Mouse (Mus musculus) brown adipose tissue, adult 24 weeks (tissue): ENCODE measurements around the gene Zbed6. TPM values are rescaled to one million over a fixed set of nuclear protein-coding genes. Genes with fewer than 3 reads are reported as not detected.
A peak's percentile ranks its signal among the peaks of the same experiment; 100 is the strongest.

Source experiments
- H3K27ac ChIP-seq: fragments of 200-500 bp; replicated peaks from 2 replicates; pipeline ENCODE4 v1.5.1; 2012; ENCODE audit warnings: low read depth, mild to moderate bottlenecking, low read length
- H3K4me1 ChIP-seq: fragments of 200-500 bp; 2 replicates; pipeline ENCODE4 v1.6.1; 2012; ENCODE audit warnings: low read length, mixed read lengths; ENCODE audit not compliant: control insufficient read depth, insufficient read depth, insufficient read length
- H3K4me3 ChIP-seq: fragments of 200-500 bp; 2 replicates; pipeline ENCODE4 v1.5.1; 2012; ENCODE audit warnings: low read depth, mild to moderate bottlenecking, low read length, moderate library complexity; ENCODE audit not compliant: insufficient read depth
- polyA plus RNA-seq: library from polyadenylated mRNA; stranded (reverse); fragments of >200 nt; gene quantifications from 2 replicates; pipeline ENCODE4 v1.2.4, GENCODE M21; 2012; ENCODE audit not compliant: missing spikeins, insufficient read depth, insufficient read length

Zbed6 gene
- polyA plus RNA-seq, 1 experiment: 1.2 TPM

- no peaks in the 10 kb centered on the region for H3K4me1 ChIP-seq
- no peak overlapping the region for H3K4me3 ChIP-seq
- H3K27ac ChIP-seq: no peak overlapping the region
These were observed 22.2 kb downstream of the Zbed6 start for GRCm38 (mm10) chr1:133638517-133638916.

- no peak overlapping the region for H3K4me3 ChIP-seq
- H3K27ac ChIP-seq: no peak overlapping the region
- no peaks in the 10 kb centered on the region for H3K4me1 ChIP-seq
These were observed 28.5 kb downstream of the Zbed6 start for GRCm38 (mm10) chr1:133632168-133632567.

DNA sequence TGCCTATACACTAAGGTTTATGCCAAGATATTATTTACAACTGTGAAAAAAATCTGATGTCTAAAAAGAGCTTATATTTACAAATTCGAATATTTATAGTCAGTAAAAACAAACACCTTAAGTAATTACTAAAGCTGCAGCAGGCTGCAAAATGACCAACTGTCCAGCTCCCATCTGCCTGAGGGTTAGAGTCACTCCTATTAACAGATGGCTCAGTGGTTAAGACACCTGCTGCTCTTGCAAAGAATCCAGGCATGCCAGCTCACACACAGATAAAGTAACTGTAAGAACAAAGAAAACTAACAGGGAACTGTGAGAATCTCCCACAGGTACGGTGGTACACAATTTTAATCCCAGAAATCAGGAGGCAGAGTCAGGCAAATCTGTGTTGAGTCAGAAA is 35.6 kb downstream of the Zbed6 start:
- Histone ChIP-seq H3K4me3 (no peak overlapping the region), H3K4me1 (no peaks in the 10 kb centered on the region), H3K27ac (no peak overlapping the region)

DNA sequence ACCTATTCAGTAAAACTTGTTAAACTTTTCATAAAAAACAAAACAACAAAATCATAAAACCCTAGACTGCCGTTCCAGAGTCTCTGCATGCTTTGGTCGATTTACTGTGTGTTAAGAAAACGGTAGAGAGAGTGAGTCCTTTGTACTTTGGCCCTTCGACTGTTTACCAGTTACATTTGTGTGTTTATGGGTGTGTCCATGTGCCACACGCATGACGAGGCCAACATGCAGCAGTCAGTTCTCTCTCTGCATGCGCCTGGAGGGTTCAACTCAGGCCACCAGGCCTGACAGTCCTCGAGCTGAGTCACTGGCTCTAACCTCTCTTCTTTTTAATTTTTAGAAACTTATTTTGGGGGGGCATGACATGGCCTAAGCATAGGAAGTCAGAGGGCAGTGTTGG is 42.4 kb downstream of the Zbed6 start:
- Histone ChIP-seq H3K4me1 (no peaks in the 10 kb centered on the region), H3K27ac (no peak overlapping the region), H3K4me3 (no peak overlapping the region)

- Histone ChIP-seq H3K4me1 (no peaks in the 10 kb centered on the region), H3K4me3 (no peak overlapping the region), H3K27ac (no peak overlapping the region)
These were observed 42.8 kb downstream of the Zbed6 start for GRCm38 (mm10) chr1:133617908-133618307.

DNA sequence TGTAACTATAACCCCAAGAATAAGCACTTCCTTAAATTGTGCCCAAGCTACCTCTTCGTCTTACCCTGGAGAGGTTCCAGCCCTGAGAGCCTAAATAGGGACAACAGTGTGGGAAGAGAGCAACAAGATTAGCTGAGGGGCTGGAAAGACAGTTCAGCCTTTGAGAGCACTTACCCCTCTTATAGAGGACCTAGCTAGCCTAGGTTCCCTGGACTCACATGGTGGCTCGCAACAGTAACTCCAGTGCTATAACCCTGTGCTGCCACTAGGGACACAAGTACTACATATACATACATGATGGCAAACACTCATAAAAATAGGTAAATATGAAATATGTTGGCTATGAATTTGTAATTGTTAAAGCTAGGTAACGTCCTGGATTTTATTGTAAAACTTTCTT is 46.9 kb downstream of the Zbed6 start:
- no peak overlapping the region for H3K27ac ChIP-seq
- no peak overlapping the region for H3K4me3 ChIP-seq
- no peaks in the 10 kb centered on the region for H3K4me1 ChIP-seq

DNA sequence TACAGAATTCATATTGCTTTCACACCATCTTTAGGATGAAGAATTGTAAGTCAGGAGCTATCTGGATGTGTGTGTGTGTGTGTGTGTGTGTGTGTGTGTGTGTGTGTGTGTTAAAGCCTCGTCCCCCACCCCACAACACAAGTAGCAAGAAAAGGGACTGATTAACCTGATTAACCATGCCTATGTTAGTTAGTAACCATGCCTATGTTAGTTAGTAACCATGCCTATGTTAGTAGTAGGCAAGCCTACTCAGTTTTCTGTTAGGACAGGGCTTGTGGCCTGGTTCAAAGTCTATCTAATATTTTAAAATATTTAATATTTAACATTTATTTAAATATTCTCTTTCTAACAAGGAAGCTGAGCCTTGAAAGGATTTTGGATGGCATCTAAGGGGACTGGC is 49.2 kb downstream of the Zbed6 start:
- Histone ChIP-seq H3K4me3 (no peak overlapping the region), H3K27ac (no peak overlapping the region), H3K4me1 (no peaks in the 10 kb centered on the region)

DNA sequence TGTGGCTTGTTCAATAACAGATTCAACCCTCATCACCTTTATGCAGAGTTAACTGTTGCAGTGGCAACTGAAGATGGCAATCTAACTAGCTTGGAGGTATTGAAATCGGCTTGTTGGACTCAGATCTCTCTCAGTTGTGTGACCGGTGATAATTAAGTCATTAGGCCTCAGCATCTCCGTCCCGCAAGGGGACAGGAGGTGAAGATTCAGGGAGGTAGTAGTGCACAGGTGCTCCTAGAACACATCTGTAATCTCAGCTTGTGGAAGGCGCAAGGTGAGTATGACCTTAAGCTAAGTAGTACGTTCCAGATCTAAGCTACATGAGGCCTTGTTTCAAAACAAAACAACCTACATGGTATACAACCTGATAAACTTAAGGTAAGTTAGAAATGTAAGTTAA is 50.1 kb downstream of the Zbed6 start:
- Histone ChIP-seq H3K4me1 (no peaks in the 10 kb centered on the region), H3K27ac (no peak overlapping the region), H3K4me3 (no peak overlapping the region)

GRCm38 (mm10) chr1:133609771-133610502 is 50.7 kb downstream of the Zbed6 start, which contains the start of gene Snrpe:
Snrpe (minus strand) TSS chr1:133610291.
- Histone ChIP-seq H3K27ac (peak within 1 kb of the TSS; percentile 96), H3K4me1 (no peaks in the 10 kb centered on the region), H3K4me3 (peak within 1 kb of the TSS; percentile 99)

Other genes with a start within 250 kb of the Zbed6 start
- 5.5 and 6.6 TPM in 2 replicates for gene Sox13, start 236.5 kb downstream of the Zbed6 start, polyA plus RNA-seq
- gene Snrpe, start 50.6 kb downstream of the Zbed6 start, polyA plus RNA-seq: 118 and 128 TPM in 2 replicates
- 4.6 and 5.4 TPM in 2 replicates for gene Gm38394, start 433 bp upstream of the Zbed6 start, polyA plus RNA-seq
- gene Lax1, start 29.2 kb upstream of the Zbed6 start, polyA plus RNA-seq: not detected in 2 replicates
- 7.3 and 9.6 TPM in 2 replicates for gene Atp2b4, start 140.2 kb upstream of the Zbed6 start, polyA plus RNA-seq
- gene Optc, start 247.1 kb upstream of the Zbed6 start, polyA plus RNA-seq: not detected in 2 replicates